Mouse (Mus musculus): Measurements from ENCODE around the gene Ykt6. TPM values are rescaled to one million over a fixed set of nuclear protein-coding genes. Genes with fewer than 3 reads are reported as not detected.

Ykt6 gene
- polyA plus RNA-seq, 1 experiment from 2014 or later = 56.2 TPM

DNA sequence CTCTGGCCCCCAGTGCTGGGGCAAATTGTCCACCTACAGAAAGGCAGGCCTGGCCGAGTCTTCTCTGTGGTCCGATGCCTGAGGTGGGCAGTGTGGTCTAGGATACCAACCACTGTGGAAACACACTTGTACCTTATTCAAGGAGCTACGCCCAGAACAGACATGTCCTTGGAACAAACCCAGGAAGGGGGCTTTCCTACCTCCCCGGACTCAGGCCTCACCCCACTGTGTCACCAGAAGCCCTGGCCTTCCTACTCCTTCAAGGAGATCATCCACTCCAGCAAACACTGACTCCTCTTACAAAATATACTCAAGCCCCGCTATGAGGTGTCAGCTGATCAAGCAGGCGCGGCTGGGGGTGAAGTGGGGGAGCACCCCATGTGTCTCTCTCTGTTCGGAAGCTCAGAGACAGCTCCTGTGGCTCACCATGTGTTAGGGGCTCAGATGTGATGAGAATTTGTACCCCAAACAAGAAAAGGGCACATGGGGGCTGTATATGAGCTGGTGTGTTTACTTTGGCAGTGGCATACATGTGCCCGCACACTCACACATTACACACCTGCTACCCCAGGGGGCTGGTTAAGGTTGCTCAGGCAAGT is 61.4 kb downstream of the Ykt6 start:
- Histone ChIP-seq H3K9me3 (replicated peaks; ENCODE audit: control insufficient read depth, low read length) (no peaks in the 10 kb centered on the region), H3K9ac (ENCODE audit: low read length) (no peak overlapping the region), H3K27ac (ENCODE audit: low read length) (no peak overlapping the region), H3K4me3 (replicated peaks; ENCODE audit: low read length) (no peak overlapping the region), H3K36me3 (ENCODE audit: control insufficient read depth, insufficient read depth, low read length) (no peaks in the 10 kb centered on the region), H3K4me2 (ENCODE audit: low read depth, low read length) (no peak overlapping the region), H3K4me1 (ENCODE audit: control insufficient read depth, insufficient read depth, low read length) (no peaks in the 10 kb centered on the region), H3K27me3 (ENCODE audit: control insufficient read depth, insufficient read depth, low read length) (no peaks in the 10 kb centered on the region)
- WGBS = 60% methylated on average over 9 of the region's 9 CpGs
- no peak for ATAC-seq (ENCODE audit: insufficient read depth, low FRiP score)

Other genes with a start within 250 kb of the Ykt6 start
- 191 and 192 TPM in 2 replicates for gene Mrps24, start 240.0 kb upstream of the Ykt6 start, polyA plus RNA-seq (2015; fragmentation: Nextera tagmentation; extraction: Ambion mirVana)
- gene Urgcp, start 193.3 kb upstream of the Ykt6 start, polyA plus RNA-seq (2015; fragmentation: Nextera tagmentation; extraction: Ambion mirVana) = 24.9 and 25.3 TPM in 2 replicates
- gene Dbnl, start 167.2 kb upstream of the Ykt6 start, polyA plus RNA-seq (2015; fragmentation: Nextera tagmentation; extraction: Ambion mirVana) = 113 and 124 TPM in 2 replicates
- gene Pgam2, start 152.0 kb upstream of the Ykt6 start, polyA plus RNA-seq (2015; fragmentation: Nextera tagmentation; extraction: Ambion mirVana) = 5.4 and 78.0 TPM in 2 replicates
- gene Polm, start 117.7 kb upstream of the Ykt6 start, polyA plus RNA-seq (2015; fragmentation: Nextera tagmentation; extraction: Ambion mirVana) = 9.6 and 10.1 TPM in 2 replicates
- 50.6 and 56.1 TPM in 2 replicates for gene Aebp1, start 93.7 kb upstream of the Ykt6 start, polyA plus RNA-seq (2015; fragmentation: Nextera tagmentation; extraction: Ambion mirVana)
- gene Pold2, start 77.4 kb upstream of the Ykt6 start, polyA plus RNA-seq (2015; fragmentation: Nextera tagmentation; extraction: Ambion mirVana) = 112 and 116 TPM in 2 replicates
- 32.4 and 43.0 TPM in 2 replicates for gene Myl7, start 56.9 kb upstream of the Ykt6 start, polyA plus RNA-seq (2015; fragmentation: Nextera tagmentation; extraction: Ambion mirVana)
- gene Gck, start 5.6 kb upstream of the Ykt6 start, polyA plus RNA-seq (2015; fragmentation: Nextera tagmentation; extraction: Ambion mirVana) = 3.5 and 3.6 TPM in 2 replicates
- 4.5 and 6.0 TPM in 2 replicates for gene Camk2b, start 110.7 kb downstream of the Ykt6 start, polyA plus RNA-seq (2015; fragmentation: Nextera tagmentation; extraction: Ambion mirVana)
- 0.32 and 0.34 TPM in 2 replicates for gene A730071L15Rik, start 244.3 kb downstream of the Ykt6 start, polyA plus RNA-seq (2015; fragmentation: Nextera tagmentation; extraction: Ambion mirVana)
- 39.0 and 42.3 TPM in 2 replicates for gene Nudcd3, start 244.7 kb downstream of the Ykt6 start, polyA plus RNA-seq (2015; fragmentation: Nextera tagmentation; extraction: Ambion mirVana)